Mouse (Mus musculus): ENCODE measurements around the gene Gm29427.
"Not testable (repeated sequence)": the region's sequence is repeated elsewhere in the genome, so short reads cannot be mapped to it uniquely, and the experiment has no call there.

Gene Gm29427

GRCm38 (mm10) chr1:130663576-130663975 is 52.0 kb downstream of the Gm29427 start:
- not testable (repeated sequence) for DNase-seq (ENCODE audit: low read depth, low spot score)

GRCm38 (mm10) chr1:130661454-130661853 is 54.1 kb downstream of the Gm29427 start, which contains the start of gene C4bp:
Gene C4bp (minus strand): TSS chr1:130661632.
- no peak for DNase-seq (ENCODE audit: low read depth, low spot score)

GRCm38 (mm10) chr1:130659641-130660040 is 56.0 kb downstream of the Gm29427 start:
- DNase-seq (ENCODE audit: low read depth, low spot score): not testable (repeated sequence)

GRCm38 (mm10) chr1:130644103-130644502 is 71.5 kb downstream of the Gm29427 start:
- DNase-seq (ENCODE audit: low read depth, low spot score): no peak

GRCm38 (mm10) chr1:130640967-130641366 is 74.6 kb downstream of the Gm29427 start:
- no peak for DNase-seq (ENCODE audit: low read depth, low spot score)

GRCm38 (mm10) chr1:130633761-130634410 is 81.7 kb downstream of the Gm29427 start:
- DNase-seq (ENCODE audit: low read depth, low spot score): peak; percentile 27

- DNase-seq (ENCODE audit: low read depth, low spot score): no peak
These were observed 82.3 kb downstream of the Gm29427 start for GRCm38 (mm10) chr1:130633316-130633715.

GRCm38 (mm10) chr1:130629521-130629920 is 86.1 kb downstream of the Gm29427 start, which contains the start of gene Zp3r:
Gene Zp3r (minus strand): TSS chr1:130629621.
- no peak for DNase-seq (ENCODE audit: low read depth, low spot score)

Measured in skeletal muscle tissue, adult 2 months (tissue).